Mouse (Mus musculus): ENCODE results near the gene Casp4. TPM values are rescaled to one million over a fixed set of nuclear protein-coding genes. Genes with fewer than 3 reads are reported as not detected.
A peak's percentile ranks its signal among the peaks of the same experiment; 100 is the strongest.

The Casp4 gene
- 100 to 1,000 TPM in 2 of 3 experiments, 10 to 100 TPM in 1; 91.5 to 199 (median 166) TPM for polyA plus RNA-seq (2017; shearing (Covaris generic))

DNA sequence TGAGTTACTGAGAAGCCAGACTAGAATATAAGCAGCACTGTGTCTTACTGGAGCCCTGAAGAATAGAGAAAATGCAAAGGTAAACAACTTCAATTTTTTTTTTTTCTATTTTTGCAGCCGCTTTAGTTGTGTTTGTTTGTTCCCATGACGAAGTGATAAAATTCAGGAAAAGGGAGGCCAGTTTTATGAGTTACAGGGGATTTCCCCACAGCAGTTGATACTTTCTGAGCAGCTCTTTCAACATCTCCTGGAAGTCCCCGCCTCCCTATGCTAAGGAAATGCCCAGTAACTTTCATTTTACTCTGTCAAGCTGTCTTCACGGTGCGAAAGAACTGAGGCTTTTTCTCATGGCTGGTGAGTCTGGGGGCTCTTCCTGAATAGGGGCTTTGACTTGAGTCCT is at the start of gene Casp4:
Casp4 (plus strand) TSS at position 268 of the 400 bp plus-strand sequence.
- ATAC-seq: peak; percentile 84

GRCm38 (mm10) chr9:5263951-5264475 is 44.6 kb upstream of the Casp4 start:
- ATAC-seq: no peak

GRCm38 (mm10) chr9:5270274-5270673 is 38.4 kb upstream of the Casp4 start:
- peak; percentile 59 for ATAC-seq

DNA sequence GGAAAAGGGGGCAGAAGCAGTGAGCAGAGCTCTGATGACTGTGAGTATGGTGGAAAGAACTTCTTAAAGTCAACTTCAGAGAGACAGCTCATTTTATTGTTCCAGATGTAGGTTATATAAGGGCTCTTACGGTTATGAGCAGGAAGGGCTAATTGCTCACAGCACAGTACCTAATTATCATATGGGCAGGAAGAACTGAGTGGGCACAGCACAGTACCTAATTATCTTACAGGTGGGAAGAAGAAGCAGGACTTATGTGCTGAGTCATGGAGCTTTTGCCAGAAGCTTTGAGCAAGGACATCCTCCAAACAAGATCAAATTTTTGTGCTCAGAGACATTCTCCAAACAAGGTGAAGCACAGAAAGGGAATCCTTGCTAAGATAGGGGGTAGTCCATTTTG is 37.7 kb upstream of the Casp4 start:
- peak; percentile 65 for ATAC-seq

- ATAC-seq: no peak
These were observed 37.2 kb upstream of the Casp4 start for GRCm38 (mm10) chr9:5271334-5271845.

GRCm38 (mm10) chr9:5286071-5286470 is 22.6 kb upstream of the Casp4 start:
- no peak for ATAC-seq

DNA sequence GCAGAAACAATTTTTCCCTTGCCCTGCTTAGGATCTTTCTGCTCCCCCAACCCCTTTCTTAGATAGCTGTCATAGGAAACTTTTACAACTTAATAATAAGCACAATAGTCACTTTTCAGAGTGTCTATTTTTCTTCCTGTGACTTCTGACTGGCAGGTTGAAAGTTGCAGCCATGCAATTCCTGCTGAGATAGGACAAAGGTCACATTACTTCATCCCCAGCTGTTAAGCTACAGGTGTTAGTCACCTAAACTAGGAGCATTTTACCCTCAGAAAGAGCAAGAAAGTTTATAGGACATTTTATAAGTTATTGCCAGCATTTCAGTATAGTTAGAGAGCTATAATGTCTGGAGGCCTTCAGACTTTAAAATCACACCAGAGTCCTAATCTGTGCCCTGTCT is 22.0 kb upstream of the Casp4 start:
- no peak for ATAC-seq

- ATAC-seq: no peak
These were observed 12.0 kb upstream of the Casp4 start for GRCm38 (mm10) chr9:5296354-5297237.

GRCm38 (mm10) chr9:5298329-5299131 is 10.1 kb upstream of the Casp4 start, which contains the start of gene Casp1:
Gene Casp1, plus strand, starts transcription at chr9:5298517.
- peak; percentile 88 for ATAC-seq

GRCm38 (mm10) chr9:5299132-5299381 is 9.6 kb upstream of the Casp4 start:
- ATAC-seq: no peak

DNA sequence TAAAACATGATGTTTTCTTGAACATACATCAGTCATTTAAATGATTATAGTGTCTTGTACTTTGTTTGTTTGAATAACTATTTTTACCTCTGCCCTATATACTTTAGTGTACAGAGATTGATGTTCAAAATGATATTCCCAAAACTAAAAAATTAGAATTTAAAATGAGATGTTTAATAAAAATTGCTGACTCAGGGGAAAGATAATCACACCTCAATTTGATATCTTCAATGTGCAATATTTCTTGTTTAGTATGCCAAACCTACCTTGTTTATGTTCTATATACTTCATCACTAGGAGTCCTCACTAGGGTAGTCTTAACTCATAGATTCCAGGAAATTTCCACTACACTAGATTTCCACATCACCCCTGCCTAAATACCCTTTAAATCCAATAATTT is 1.5 kb downstream of the Casp4 start:
- no peak for ATAC-seq

- ATAC-seq: peak; percentile 32
These were observed 2.8 kb downstream of the Casp4 start for GRCm38 (mm10) chr9:5311435-5311834.

GRCm38 (mm10) chr9:5328204-5328603 is 19.6 kb downstream of the Casp4 start:
- ATAC-seq: no peak

DNA sequence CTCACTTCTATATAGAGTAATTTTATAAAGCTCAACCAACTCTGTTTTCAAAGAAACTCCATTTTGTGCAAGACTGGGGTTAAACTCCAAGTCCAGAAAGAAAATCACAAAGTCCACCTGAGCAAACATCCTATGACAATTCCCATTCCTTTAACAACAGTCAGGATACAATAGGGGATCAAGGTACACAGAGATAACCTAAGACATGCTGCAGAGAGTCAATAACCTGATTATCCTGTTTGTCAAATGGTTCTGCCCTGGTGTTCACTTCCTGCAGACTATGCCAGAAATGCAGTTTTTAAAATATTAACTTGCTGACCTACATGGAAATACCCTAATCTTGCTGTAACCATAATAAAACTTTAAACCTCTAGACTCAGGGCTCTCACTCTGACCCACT is 23.8 kb downstream of the Casp4 start:
- no peak for ATAC-seq

- no peak for ATAC-seq
These were observed 24.8 kb downstream of the Casp4 start for GRCm38 (mm10) chr9:5333422-5333821.

- ATAC-seq: no peak
These were observed 34.5 kb downstream of the Casp4 start for GRCm38 (mm10) chr9:5343092-5343491.

DNA sequence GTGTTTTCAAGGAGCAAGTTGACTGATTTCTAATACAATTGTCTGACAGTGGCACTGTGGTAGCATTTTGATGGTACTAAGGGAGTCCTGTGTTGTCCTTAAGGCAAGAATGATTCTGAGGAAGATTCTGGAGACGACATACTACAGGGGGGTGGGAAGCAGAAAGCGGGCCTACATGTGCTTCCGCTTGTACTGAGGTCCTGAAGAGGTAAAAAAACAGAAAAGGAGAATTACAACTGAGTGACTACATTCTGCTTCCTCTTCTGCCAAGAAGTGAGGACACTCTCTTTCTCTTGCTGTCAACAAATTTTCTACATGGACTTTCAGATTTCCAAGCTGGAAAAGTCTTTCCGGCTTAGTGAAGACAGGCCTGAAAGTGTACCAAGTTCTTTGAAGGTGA is 35.5 kb downstream of the Casp4 start:
- ATAC-seq: no peak

DNA sequence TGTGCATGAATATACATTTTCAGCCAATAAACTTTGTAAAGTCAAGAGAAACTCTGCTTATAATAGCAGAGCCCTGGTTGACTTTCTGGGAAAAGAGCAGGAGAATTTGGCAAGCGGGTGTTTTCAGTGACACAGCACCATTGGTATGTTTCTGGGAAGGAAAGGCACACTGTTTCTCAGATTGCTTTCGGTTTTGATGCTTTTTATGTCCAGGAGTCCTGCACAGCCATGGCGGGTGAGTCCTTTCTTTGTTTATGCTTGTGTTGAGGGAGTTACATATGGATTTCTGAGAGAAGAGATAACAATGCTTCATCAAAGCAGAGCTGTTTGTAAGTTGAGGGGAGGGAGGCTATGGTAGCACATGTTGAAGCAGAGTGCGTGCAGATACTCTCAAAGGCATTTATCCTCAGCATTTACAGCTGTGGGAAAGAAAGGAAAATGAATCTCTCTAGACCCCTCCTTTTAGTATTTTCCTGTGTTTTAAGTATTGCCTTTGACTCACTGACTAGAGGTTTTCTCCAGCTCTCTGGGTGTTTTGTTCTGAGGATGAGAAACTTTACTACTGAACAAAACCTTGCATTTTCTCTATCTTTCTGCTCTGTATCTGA is 36.8 kb downstream of the Casp4 start, which contains the start of gene Casp12:
Casp12 (plus strand) TSS at position 140 of the 608 bp plus-strand sequence.
- ATAC-seq: no peak

- no peak for ATAC-seq
These were observed 38.8 kb downstream of the Casp4 start for GRCm38 (mm10) chr9:5347381-5347780.

DNA sequence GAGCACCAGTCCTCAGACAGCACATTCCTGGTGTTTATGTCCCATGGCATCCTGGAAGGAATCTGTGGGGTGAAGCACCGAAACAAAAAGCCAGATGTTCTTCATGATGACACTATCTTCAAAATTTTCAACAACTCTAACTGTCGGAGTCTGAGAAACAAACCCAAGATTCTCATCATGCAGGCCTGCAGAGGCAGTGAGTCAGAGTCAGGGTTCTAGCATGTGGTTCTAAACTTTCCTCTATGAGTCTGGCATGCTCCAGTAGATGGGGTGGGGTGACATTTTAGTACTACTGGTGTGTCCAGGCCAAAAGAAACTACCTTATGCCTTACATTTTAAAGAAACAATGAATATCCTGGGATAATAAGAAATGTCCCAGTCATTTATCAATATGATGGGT is 45.0 kb downstream of the Casp4 start:
- ATAC-seq: no peak

GRCm38 (mm10) chr9:5356801-5357200 is 48.2 kb downstream of the Casp4 start:
- ATAC-seq: no peak

All from inflammation-experienced regulatory T-cells, adult 6 months (primary cell).